Mouse (Mus musculus) embryonic facial prominence, embryonic 11.5 days (tissue): ENCODE data around the gene Hps5. TPM values are rescaled to one million over a fixed set of nuclear protein-coding genes. Genes with fewer than 3 reads are reported as not detected.

Experiments
- ATAC-seq: fragments of 200-750 bp; cut with Nextera tagmentation; replicated peaks from 2 replicates; pipeline ENCODE4 v1.8.0; 2017; ENCODE audit warnings: low read depth; ENCODE audit not compliant: insufficient number of reproducible peaks, low FRiP score, low TSS enrichment
- DNase-seq: peaks from one replicate; pipeline ENCODE4 v3.0.0-alpha.2; 2015; ENCODE audit warnings: low spot score
- H3K27ac ChIP-seq: fragments of 300-500 bp; sonication (generic); replicated peaks from 2 replicates; pipeline ENCODE4 v1.5.1; 2014; ENCODE audit warnings: mild to moderate bottlenecking, low read depth, low read length, control low read depth
- H3K27me3 ChIP-seq: fragments of 300-500 bp; sonication (generic); 2 replicates; pipeline ENCODE4 v1.6.1; 2014; ENCODE audit warnings: mild to moderate bottlenecking, low read length, moderate library complexity, mixed read lengths; ENCODE audit not compliant: control insufficient read depth, insufficient read depth
- H3K36me3 ChIP-seq: fragments of 300-500 bp; sonication (generic); replicated peaks from 2 replicates; pipeline ENCODE4 v1.6.1; 2014; ENCODE audit warnings: low read depth, mild to moderate bottlenecking, low read length, moderate library complexity, mixed read lengths; ENCODE audit not compliant: control insufficient read depth, insufficient read depth
- H3K4me1 ChIP-seq: fragments of 300-500 bp; sonication (generic); 2 replicates; pipeline ENCODE4 v1.6.1; 2014; ENCODE audit warnings: low read length, mixed read lengths; ENCODE audit not compliant: control insufficient read depth, insufficient read depth
- H3K4me2 ChIP-seq: fragments of 300-500 bp; sonication (generic); 2 replicates; pipeline ENCODE4 v1.6.1; 2014; ENCODE audit warnings: low read depth, mild to moderate bottlenecking, control low read depth, low read length, moderate library complexity
- H3K4me3 ChIP-seq: fragments of 300-500 bp; sonication (generic); 2 replicates; pipeline ENCODE4 v1.5.1; 2014; ENCODE audit warnings: low read depth, low read length, control low read depth
- H3K9ac ChIP-seq: fragments of 300-500 bp; sonication (generic); replicated peaks from 2 replicates; pipeline ENCODE4 v1.6.1; 2014; ENCODE audit warnings: mild to moderate bottlenecking, control low read depth, low read length
- H3K9me3 ChIP-seq: fragments of 300-500 bp; sonication (generic); replicated peaks from 2 replicates; pipeline ENCODE4 v1.6.1; 2016; ENCODE audit warnings: mild to moderate bottlenecking, low read length, inconsistent platforms, mixed read lengths; ENCODE audit not compliant: control insufficient read depth
- WGBS: fragments of 180-500 bp; shearing (Covaris S2); extraction: QIAGEN DNeasy Blood & Tissue Kit; methylation state at CpG from one replicate; pipeline ENCODE4 v1.1.7; 2014; 5-methylcytosine and 5-hydroxymethylcytosine counted together
- polyA plus RNA-seq: library from polyadenylated mRNA; unstranded; fragments of >200 nt; fragmentation: Nextera tagmentation; extraction: Ambion mirVana; gene quantifications from 2 replicates; pipeline ENCODE4 v1.2.1, GENCODE M21; 2014

Gene Hps5
- polyA plus RNA-seq, 1 experiment from 2014 or later, result 14.8 TPM

DNA sequence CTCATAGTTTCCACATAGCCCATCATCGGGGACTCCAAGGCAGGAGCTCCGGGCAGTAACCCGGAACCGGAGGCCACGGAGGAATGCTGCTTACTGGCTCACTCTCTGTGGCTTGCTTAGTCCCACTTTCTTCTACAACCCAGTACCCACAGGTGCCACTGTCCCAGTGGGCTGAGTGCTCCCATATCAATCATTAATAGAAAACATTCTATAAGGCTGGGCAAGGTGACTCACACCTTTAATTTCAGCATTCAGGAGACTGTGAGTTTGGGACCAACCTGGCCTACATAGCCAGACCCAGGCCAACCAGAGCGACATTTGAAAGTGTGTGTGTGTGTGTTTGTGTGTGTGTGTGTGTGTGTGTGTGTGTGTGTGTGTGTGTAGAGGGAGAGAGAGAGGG, 72.5 kb downstream of the Hps5 start:
- Histone ChIP-seq H3K27ac (no peak overlapping the region), H3K9ac (no peak overlapping the region), H3K36me3 (no peaks in the 10 kb centered on the region), H3K9me3 (no peaks in the 10 kb centered on the region), H3K4me1 (no peaks in the 10 kb centered on the region), H3K4me3 (no peak overlapping the region), H3K4me2 (no peak overlapping the region), H3K27me3 (no peaks in the 10 kb centered on the region)
- DNase-seq, result no peak
- no peak for ATAC-seq
- WGBS, result 93% methylated on average over 6 of the region's 6 CpGs

GRCm38 (mm10) chr7:46720460-46720859, 75.4 kb downstream of the Hps5 start:
- H3K27ac ChIP-seq, result no peak overlapping the region
- H3K36me3 ChIP-seq, result no peaks in the 10 kb centered on the region
- WGBS, result 76% methylated on average over 9 of the region's 9 CpGs
- no peaks in the 10 kb centered on the region for H3K9me3 ChIP-seq
- H3K4me1 ChIP-seq, result no peaks in the 10 kb centered on the region
- no peaks in the 10 kb centered on the region for H3K27me3 ChIP-seq
- DNase-seq (no peak), ATAC-seq (no peak)
- no peak overlapping the region for H3K9ac ChIP-seq
- H3K4me2 ChIP-seq, result no peak overlapping the region
- no peak overlapping the region for H3K4me3 ChIP-seq

- Histone ChIP-seq H3K27me3 (no peaks in the 10 kb centered on the region), H3K9me3 (no peaks in the 10 kb centered on the region), H3K4me3 (no peak overlapping the region), H3K27ac (no peak overlapping the region), H3K4me2 (no peak overlapping the region), H3K9ac (no peak overlapping the region), H3K4me1 (no peaks in the 10 kb centered on the region), H3K36me3 (no peaks in the 10 kb centered on the region)
- 84% methylated on average over 7 of the region's 7 CpGs for WGBS
- DNase-seq (no peak), ATAC-seq (no peak)
These were observed 76.3 kb downstream of the Hps5 start for GRCm38 (mm10) chr7:46719526-46719925.

- no peaks in the 10 kb centered on the region for H3K27me3 ChIP-seq
- H3K4me3 ChIP-seq, result no peak overlapping the region
- H3K9me3 ChIP-seq, result no peaks in the 10 kb centered on the region
- DNase-seq, result no peak
- H3K4me2 ChIP-seq, result no peak overlapping the region
- H3K36me3 ChIP-seq, result no peaks in the 10 kb centered on the region
- H3K27ac ChIP-seq, result no peak overlapping the region
- H3K4me1 ChIP-seq, result no peaks in the 10 kb centered on the region
- no peak for ATAC-seq
- 80% methylated on average over 7 of the region's 7 CpGs for WGBS
- H3K9ac ChIP-seq, result no peak overlapping the region
These were observed 77.1 kb downstream of the Hps5 start for GRCm38 (mm10) chr7:46718591-46719270.

- Histone ChIP-seq H3K27me3 (no peaks in the 10 kb centered on the region), H3K4me1 (no peaks in the 10 kb centered on the region), H3K36me3 (no peaks in the 10 kb centered on the region), H3K4me3 (no peak overlapping the region), H3K9ac (no peak overlapping the region), H3K9me3 (no peaks in the 10 kb centered on the region), H3K4me2 (no peak overlapping the region), H3K27ac (no peak overlapping the region)
- DNase-seq (no peak), ATAC-seq (no peak)
- 62% methylated on average over 5 of the region's 5 CpGs for WGBS
These were observed 79.0 kb downstream of the Hps5 start for GRCm38 (mm10) chr7:46716897-46717296.

GRCm38 (mm10) chr7:46715600-46715999, 80.3 kb downstream of the Hps5 start, which contains the start of gene Saa3:
Saa3 (minus strand) TSS chr7:46715700.
- no peak within 1 kb of the TSS for H3K4me3 ChIP-seq
- 84% methylated on average over 5 of the region's 5 CpGs for WGBS
- H3K4me1 ChIP-seq, result no peaks in the 10 kb centered on the region
- no peak for DNase-seq
- H3K36me3 ChIP-seq, result no peaks in the 10 kb centered on the region
- H3K27me3 ChIP-seq, result no peaks in the 10 kb centered on the region
- H3K9me3 ChIP-seq, result no peaks in the 10 kb centered on the region
- H3K9ac ChIP-seq, result no peak within 1 kb of the TSS
- no peak within 1 kb of the TSS for H3K4me2 ChIP-seq
- no peak within 1 kb of the TSS for H3K27ac ChIP-seq
- ATAC-seq, result no peak

DNA sequence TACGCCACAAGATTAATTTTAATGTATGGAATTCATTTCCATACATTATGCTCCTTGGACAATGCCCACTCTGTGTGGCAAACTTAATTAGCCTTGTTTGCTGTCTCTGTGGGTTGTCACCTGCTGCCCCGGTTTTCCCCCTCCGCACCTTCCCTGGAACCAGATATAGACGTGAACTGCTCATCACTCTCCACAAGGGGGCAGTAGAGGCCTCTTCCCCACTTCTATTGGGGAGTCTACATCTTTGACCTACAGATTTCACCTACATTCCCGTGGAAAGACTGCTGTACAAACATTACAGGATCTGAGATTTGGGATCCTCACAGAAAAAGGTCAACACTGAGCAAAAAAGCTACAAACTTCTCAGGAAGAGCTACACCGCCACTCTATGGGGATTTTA, 81.3 kb downstream of the Hps5 start:
- no peak overlapping the region for H3K9ac ChIP-seq
- ATAC-seq, result no peak

DNA sequence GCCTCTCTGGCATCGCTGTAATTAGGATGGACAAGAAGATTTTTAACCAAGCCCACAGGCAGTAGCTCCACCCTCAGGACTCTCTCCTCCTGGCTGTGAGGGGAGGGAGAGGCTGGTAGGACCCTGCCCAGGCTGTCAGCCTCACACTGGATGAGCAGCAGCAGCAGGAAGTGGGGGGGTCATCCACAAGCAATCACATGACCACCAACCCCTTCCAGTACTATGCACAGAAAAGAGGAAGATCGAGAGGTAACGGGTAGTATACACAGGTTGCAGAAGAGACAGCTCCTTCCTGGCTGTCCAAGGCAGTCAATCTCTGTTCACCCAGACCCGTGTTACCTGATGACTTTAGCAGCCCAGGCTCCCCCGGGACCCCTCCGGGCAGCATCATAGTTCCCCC, 83.6 kb downstream of the Hps5 start:
- Histone ChIP-seq H3K4me3 (no peak overlapping the region), H3K9ac (no peak overlapping the region), H3K4me2 (no peak overlapping the region), H3K36me3 (no peaks in the 10 kb centered on the region), H3K4me1 (no peaks in the 10 kb centered on the region), H3K9me3 (no peaks in the 10 kb centered on the region), H3K27ac (no peak overlapping the region), H3K27me3 (no peaks in the 10 kb centered on the region)
- DNase-seq, result no peak
- ATAC-seq, result no peak
- WGBS, result 67% methylated on average over 6 of the region's 6 CpGs

More for the DNA sequence above, 81.3 kb downstream of the Hps5 start:
- H3K4me1 ChIP-seq, result no peaks in the 10 kb centered on the region
- peak; percentile 75 for DNase-seq
- no peak overlapping the region for H3K27ac ChIP-seq
- H3K36me3 ChIP-seq, result no peaks in the 10 kb centered on the region
- H3K9me3 ChIP-seq, result no peaks in the 10 kb centered on the region
- H3K27me3 ChIP-seq, result no peaks in the 10 kb centered on the region
- H3K4me3 ChIP-seq, result no peak overlapping the region
- H3K4me2 ChIP-seq, result no peak overlapping the region
- 32% methylated on average over 6 of the region's 6 CpGs for whole genome bisulfite sequencing
